Mouse (Mus musculus) retina, adult 2 months (tissue): ENCODE results near the gene Pzp.

ENCODE experiments used
- DNase-seq: peaks from one replicate; pipeline ENCODE4 v3.0.0-alpha.2; 2012; ENCODE audit warnings: low read depth, low spot score

The Pzp gene

DNA sequence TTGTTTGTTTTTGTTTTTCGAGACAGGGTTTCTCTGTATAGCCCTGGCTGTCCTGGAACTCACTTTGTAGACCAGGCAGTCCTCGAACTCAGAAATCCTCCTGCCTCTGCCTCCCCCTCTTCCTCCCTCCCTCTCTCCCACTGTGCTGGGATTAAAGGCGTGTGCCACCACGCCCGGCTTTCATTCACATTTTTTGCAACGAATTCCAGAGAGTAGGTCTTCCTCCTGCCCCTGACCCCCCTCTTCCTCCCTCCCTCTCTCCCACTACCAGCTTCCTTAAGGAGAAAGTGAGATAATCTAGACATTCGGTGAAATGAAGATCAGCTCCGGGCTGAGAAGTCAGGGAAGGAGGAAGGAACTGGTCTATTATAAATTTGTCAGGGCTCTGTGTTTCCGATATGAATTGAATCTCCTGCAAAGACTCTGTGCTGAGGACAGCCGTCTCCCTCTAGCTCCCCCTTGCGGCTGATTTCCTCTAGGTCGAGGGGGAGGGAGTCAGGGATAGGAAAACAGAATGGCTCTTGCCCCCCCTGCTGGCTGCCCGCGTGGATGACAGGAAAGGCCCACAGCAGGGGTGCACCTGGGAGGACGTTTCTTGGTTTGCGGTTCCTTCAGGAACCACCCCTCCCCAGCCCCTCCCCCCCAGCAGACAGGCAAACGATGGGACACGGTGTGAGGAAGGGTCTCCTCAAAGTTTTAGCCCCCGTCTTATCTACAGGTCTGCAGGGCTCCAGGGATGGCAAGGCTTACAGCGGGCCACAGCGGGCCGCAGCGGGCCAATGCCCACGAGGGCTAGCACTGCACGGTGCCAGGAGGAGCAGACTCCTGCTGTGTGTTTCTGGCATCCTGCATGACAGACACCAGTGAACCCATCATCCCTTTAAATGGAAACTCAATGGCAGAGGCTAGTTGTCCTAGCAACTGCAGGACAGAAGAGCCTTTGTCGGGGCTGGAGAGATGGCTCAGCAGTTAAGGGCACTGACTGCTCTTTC lies 46.8 kb downstream of the Pzp start:
- DNase-seq, result peak; percentile 89

DNA sequence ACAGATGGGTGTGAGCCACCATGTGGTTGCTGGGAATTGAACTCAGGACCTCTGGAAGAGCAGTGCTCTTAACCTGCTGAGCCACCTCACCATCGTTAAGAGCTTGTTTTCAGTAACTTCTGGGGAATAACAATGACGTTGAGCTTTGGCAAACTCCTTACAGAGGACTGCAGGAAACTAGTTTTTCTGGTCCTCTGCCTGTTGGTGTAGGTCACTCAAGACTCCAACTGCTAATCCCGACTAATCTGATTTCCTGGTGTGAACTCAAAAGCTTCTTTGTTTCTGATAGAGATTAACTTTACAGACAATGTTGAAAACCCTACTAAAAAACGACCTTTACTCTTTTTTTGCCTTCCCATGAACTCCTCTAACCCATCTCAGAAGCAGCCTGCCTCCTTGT lies 49.0 kb downstream of the Pzp start:
- no peak for DNase-seq

DNA sequence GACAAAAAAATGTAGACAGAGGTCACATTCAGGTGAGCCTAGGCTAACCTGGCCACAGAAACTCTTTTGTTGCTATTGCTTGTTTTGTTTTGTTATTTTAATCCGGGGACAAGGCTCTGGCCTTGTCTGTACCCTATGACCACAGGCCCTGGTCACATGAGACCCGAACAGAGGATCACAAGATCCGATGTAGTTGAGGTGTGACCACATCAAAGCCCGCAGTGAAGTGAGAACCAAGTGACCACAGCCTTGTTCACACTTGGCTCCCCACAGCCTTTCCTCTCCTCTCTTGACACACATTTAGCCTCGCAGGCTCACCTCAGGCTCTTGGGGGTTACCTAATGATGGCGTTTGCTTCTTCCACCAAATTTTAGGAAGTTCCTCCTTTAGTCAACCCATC lies 52.4 kb downstream of the Pzp start:
- DNase-seq, result no peak

DNA sequence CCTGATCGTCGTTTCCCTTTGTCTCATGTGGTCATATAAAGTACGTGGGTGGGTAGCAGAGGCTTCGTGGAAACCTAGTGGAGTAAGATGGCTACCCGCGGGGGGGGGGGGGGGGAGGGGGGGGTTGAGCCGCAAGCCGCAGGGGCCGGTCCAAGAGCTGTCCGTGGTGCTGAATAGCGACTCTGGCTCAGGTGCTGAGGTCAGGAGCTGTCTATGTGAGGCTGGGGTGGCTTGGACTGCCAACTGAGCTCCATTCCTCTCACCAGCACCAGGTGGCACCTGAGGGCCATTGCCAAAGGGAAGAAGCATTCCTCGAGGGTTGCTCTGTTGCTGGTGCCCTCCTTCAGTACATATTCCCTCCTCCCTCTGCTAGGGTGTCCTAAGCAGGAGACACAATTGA lies 57.1 kb downstream of the Pzp start:
- DNase-seq, result no peak

DNA sequence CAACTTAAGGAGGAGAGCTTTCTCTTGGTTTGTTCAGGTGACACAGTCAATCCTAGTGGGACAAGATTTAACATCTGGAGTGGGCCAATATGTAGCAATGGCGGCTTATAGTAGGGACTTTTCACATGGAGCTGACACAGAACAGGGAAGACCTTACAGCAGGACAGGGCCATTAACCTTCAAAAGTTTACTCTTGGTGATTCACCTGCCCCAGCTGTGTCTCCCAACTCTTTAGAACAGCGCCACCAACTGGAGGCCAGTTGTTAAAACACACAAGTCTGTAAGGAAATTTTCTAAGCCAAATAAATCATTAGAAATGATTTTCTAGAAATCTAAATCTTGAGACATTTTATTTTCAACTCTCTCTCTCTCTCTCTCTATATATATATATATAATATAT lies 59.2 kb downstream of the Pzp start:
- DNase-seq, result no peak

DNA sequence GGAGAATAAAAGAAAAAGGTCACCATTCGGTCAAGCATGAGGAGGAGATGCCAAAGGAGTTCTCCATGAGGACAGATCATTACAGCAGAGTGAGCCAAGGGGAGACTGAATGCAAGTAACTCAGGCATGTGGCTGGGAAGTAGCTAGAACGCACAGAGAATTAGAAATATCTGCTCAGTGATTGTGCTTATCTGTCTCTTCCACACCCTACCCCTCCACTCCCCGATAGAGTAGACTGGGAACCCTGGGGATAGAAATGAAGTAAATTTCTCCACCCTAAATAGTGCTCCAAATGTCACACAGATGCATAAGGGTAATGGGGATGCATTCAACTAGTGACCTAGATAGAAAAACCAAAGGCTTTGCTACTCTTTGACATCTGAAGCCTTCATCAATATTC lies 60.0 kb downstream of the Pzp start:
- no peak for DNase-seq

DNA sequence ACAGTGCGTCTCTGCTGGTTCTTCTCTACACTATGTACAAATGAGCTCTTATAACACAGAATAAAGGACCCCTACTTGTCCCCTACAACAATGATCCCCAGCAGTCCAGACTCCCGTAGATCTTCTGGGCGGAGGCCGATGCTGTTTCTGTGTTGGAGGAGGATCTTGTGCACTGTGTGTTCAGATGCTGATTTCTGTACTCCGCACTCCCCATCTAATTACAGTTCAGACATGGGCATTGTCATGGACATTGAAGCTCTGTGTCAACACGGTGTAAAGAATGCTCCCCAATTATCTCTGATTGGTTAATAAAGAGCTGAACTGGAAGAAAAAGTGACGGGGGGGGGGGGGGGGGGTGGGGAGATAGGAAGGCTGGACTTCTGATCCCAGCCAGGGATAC lies 60.5 kb downstream of the Pzp start:
- DNase-seq, result no peak

DNA sequence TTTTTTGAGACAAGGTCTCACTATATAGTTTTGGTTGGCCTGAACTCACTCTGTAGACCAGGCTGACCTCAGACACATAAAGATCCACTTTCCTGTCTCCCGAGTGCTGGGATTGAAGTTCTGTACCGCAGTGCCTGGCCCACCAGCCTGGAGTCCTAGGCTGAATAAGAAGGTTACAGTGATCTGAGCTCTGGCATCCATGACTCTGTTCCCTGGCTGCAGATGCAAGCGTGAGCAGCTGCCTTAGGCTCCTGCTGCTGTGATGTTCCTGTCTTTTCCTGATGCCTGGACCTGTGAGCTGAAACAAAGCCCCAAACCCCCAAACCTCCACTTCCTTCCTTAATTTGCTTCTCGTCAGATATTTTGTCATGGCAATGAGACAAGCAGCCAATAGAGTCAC lies 61.5 kb downstream of the Pzp start:
- no peak for DNase-seq

DNA sequence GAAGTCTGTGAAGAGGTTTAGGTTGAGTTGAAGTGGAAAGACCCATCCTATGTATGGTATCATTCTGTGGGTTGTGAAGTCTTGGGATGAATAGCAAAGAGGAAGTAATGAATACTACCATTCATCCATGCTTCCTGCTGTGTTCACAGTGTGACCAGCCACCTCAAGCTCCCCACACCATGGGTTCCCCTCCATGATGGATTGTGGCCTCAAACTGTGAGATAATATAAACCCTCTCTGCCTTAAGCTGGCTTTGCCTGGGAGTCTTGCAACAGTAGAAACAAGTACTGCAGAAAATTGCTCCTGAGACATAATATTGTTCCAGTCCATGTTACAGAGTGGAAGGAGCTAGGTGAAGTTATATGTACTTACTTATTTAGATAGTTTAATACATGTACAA lies 64.9 kb downstream of the Pzp start:
- no peak for DNase-seq

DNA sequence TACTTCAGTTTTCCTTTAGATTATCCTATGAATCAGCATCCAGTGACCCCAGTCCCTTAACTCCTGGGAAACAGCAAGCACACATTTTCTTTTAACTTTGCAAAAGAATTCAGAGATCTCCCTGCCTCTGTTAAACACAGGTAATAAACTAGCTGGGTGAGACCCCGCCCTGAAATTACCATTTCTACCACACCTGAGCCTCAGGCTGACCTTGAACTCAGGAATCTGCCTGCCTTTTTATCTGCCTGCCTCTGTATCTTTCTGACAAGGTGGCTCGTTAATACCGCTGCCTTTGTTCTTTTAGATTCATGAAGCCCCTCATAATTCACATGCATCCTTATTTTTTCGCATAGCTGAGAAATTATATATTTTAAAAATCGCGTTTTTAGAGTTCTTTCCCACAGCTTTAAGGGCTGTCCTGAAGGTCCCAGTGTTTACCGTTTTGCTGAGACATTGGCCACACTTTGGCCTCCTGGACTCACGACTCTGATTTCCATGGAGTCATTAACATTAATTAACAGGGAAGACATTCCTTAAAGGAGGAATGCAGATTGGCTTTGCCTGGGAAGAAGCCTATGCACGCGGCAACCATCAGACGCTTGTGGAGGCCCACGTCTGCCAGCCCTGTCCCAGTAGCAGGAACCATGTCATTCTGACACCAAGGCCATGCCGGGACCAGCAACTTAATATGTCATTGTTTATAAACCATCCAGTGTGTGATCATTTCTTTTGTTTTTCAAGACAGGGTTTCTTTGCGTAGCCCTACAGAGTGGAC lies 65.6 kb downstream of the Pzp start:
- DNase-seq, result no peak

DNA sequence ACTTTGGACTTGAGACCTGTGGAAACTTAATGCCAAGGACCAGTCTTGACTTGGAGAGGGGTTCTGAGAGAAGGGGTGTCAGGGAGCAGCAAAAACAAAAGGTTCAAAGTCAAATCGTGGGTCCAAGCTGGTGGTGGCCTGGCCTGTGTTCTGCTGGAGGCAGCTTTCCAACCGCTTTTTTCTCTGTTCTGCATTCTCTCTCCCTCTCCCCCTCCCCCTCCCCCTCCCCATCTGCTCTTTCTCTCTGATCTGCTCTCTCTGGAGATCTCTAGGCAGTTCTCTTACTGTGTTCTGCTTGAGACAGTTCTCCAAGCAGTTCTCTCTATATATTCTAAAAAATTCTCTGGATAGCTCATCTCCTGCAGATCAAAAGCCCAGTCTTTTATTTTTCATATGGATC lies 66.2 kb downstream of the Pzp start:
- DNase-seq, result no peak

DNA sequence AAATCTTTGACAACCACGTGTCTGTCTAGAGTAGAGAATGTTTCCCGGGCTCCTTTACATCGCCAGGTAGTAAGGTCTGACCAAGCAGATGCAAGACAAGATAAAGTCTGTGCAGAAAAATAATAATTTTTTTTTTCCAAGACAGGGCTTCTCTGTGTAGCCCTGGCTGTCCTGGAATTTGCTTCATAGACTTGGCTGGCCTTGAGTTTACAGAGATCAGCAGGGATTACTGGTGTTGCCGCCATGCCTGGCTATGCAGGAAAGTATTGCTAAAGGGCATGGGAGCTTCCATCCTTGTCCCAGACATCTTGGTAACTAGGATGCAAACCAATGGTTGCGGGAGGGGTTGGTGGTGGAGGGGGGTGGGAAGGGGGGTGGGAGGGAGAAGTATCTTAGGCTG lies 69.3 kb downstream of the Pzp start:
- DNase-seq, result no peak

DNA sequence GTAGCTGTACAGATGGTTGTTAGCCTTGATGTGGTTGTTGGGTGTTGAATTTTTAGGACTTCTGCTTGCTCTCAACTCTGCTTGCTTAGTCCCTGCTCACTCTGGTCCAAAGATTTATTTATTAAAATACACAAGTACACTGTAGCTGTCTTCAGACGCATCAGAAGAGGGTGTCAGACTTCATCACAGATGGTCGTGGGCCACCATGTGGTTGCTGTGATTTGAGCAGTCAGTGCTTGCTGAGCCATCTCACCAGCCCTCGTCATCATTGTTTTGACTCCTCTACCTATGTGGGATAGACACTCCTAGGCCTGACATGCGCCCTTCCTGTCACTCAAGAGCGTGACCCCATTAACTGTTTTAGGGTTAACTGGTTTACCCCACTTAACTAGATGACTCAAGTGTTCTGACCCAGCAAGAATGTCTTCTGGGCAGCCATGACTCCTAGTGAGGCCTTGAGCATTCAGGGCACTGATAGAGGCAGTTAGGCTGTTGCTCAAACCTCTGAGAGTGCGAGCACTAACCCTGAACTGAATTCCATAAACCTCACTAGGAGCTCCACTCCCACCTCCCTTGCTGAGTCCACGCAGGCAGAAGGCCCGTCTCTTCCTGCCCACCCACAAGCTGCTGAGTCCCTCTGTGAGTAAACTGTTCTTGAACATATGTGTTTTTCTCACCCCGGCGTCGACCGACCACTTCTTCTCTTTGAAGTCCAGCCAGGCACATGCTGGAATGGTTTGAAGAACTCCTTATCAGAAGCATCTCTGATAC lies 70.5 kb downstream of the Pzp start:
- DNase-seq, result no peak

DNA sequence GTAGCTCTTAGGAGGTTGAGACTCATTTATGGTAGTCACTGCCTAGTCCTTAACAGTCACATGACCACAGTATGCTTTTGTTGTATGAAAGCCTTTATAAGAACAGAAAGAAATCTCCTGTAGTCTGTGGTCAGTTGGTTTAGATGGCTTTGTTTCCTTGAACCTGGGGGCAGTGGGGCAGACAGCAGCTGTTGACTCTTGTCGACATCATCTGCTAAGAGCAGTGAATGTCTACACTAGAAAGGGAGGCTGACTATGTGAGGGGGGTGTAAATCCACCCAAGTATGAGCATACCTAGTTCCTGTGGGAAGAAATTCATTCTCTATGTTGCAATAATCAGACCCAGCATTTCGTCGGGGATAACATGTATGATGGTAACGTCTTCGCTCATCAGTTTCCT lies 79.5 kb downstream of the Pzp start:
- no peak for DNase-seq

DNA sequence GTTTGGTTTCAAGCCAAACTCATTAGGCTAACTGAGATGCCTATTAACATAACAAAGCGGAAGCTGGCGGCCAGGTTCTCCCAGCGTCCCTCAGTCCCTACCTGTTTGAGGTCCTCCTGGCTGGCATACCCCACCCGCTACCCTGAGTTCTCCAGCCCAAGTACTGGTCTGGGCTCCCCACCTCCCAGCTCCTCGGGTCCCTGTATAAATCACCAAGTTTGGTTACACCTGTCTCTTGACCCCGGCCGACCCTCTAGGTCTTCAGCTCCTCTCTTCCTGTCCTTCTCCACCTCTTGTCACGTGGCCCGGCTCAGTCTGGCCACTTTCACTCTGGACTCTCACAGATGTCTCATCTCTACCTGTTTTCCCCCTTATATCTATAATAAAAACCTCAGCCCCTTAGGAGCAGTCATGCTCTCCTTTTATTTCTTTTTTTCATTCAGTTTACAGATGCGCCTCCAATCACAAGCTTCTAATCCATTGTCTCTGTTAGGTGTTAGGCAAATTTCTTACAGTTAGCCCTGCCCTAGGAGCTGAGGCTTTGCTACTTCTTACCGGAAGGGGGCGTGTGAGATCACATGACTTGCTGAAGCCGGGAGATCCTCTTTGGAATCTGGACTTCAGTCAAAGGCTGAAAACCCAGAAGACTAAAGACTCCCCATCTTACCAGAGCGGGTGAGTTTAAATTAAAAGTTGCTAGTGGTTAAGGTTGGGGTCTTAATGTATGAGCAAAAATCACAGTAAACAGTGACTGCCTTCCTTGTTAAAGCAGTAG lies 80.6 kb downstream of the Pzp start:
- peak; percentile 44 for DNase-seq

DNA sequence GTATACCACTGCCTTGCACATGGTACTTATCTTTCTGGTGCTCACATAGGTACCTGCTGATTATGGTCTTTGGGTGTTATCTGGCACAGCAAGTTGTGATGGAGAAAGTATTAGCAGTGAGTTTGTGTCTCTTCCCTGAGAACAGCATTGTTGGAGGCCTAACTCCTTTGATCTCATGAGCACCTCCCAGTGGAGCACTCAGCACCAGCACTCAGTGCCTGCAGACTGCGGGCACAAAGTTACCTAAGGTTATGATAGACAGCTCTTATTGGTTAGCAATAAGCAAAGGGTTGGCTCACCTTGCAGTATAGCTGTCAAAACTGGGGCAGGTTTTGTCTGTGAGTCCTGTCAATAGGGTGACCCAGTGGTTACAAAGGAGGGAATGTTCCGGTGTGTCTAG lies 86.3 kb downstream of the Pzp start:
- DNase-seq, result no peak

DNA sequence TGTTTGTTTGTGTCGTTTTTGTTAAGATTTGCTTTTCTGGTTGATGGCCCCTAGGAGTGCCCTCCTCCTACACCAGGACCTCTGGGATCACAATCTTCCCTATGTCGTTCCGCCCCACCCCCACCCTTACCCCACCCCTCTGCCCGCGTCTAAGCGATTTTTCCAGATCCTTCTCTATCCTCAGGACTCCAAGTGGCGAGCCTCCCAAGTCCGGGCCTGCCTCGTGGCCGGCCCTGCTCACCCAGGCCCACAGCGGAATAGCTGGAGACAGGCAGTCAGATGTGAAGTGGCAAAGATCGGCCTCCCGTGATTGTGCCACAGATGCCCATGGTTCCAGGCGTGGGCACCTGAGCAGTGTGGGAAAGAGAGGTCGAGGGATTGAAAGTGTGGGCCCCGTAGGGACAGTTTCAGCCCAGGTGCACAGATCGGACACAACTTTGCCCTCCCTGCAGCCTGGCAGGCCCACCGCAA lies 87.6 kb downstream of the Pzp start:
- DNase-seq, result no peak

DNA sequence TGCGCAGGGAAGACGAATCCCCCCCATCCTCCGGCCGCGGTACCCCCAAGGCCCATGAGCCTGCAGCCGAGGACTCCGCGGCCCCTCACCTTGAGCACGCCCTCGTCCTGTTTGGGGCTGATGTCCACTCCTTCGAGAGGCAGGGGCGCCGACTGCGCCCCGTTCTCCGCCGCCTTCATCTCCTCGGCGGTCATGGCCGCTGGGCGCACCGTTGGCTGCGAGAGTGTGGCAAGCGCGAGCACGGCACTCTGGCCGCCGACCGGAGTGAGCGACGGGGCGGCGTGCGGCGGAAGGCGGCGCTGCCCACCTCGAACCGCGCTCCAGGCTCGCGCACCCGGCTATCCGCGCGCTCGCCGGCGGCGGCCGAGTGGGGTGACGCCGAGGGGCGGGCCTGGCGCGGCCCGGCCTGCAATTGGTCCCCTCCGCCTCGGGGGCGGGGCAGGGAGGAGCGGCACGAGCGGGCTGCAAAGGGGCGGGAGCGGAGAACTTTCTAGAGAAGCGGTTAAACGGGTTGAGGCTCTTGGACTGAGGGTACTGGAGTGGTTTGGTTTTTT lies 88.1 kb downstream of the Pzp start, which contains the start of gene Fkbp4:
TSS of gene Fkbp4 (minus strand) at position 361 of the 554 bp plus-strand sequence.
- peak; percentile 75 for DNase-seq

DNA sequence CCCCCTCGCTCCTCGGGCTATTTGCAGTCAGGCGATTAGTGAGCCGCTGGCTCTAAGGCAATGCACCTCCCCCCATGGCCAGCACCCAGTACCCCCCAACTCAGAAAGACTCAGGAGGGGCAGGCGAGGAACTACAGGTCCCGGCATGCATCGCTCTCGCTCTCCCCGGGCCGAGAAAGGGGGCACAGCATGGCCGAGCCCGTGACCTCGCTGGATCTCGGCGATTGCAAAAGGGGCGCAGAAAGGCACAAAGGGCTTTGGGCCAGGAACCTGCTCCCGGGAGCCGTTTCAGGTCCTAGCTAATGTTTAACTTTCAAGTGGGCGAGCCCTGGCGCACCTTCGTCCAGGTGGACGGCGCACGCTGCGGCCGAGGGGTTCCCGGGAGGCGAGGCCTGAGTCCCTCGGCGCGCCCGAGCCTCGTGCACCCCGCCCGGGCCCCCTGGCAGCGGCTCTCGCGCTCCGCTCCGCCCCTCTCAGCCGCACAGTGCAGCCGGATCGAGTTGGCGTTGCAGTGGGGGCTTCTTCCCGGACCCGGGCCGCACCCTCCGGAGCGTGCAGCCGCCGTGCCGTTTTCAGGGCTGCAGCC lies 88.7 kb downstream of the Pzp start:
- peak; percentile 69 for DNase-seq

DNA sequence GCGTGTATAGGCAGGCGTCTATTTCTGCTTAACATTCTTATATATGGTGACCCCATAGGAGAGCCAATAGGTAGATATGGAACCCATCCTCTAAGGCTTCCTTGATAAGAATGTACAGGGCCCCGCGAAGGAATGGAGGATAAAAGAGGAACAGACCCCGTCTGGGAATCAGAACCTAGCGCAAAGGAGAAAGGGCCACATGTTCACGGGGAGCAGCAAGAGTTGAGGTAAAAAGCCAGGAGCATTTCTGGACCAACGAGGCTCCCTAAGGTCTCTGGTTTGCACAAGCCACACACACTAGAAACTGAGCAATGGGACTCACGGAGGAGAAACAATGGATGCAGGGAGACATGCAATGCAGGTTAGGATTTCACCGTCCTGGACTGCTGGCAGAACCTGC lies 89.2 kb downstream of the Pzp start:
- DNase-seq, result no peak
